Mouse (Mus musculus): ENCODE measurements at regions not wholly inside any gene's neighbourhood (a gene's known extent, or its start where the extent isn't known, plus 50 kb on each side); places are given as distances from the start of the nearest gene placed in this dataset.

DNA sequence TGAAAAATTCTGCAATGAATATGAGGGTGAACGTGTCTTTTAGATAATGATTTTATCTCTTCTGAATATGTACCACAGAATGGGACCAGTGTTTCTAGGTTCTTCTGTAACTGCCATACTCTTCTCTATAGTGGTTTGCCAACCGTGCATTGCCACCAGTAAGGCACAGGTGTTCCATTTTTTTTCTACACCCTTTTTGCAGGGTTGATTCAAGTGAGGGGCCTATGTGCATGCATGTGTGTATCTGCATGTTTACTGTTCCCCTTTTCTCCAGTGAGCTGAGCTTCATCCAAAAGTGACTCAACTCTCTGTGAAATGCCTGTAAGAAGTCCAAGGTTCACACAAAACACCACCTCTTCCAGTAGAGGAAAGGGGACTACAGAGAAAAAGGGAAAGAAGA lies 467.7 kb downstream of the Gsdmc2 start:
- Histone ChIP-seq H3K4me3 (ENCODE audit: control insufficient read depth, low read depth, low read length) (no peak overlapping the region), H3K27me3 (ENCODE audit: control insufficient read depth, insufficient read depth, low read length) (no peaks in the 10 kb centered on the region), H3K4me1 (ENCODE audit: control insufficient read depth, insufficient read depth, low read length) (no peaks in the 10 kb centered on the region), H3K36me3 (ENCODE audit: control insufficient read depth, insufficient read depth, low read length) (no peaks in the 10 kb centered on the region), H3K27ac (ENCODE audit: control insufficient read depth, insufficient read depth, low read depth, low read length) (no peak overlapping the region)
- no peak for TF ChIP-seq POLR2A (IDR thresholded peaks at IDR 0.05; ENCODE audit: control insufficient read depth, low read depth, low read length)
- no peak for TF ChIP-seq CTCF (IDR thresholded peaks at IDR 0.05; ENCODE audit: control insufficient read depth, insufficient read depth, insufficient replicate concordance, low read depth, low read length)

- Histone ChIP-seq H3K4me1 (ENCODE audit: control insufficient read depth, insufficient read depth, low read length) (no peaks in the 10 kb centered on the region), H3K36me3 (ENCODE audit: control insufficient read depth, insufficient read depth, low read length) (no peaks in the 10 kb centered on the region), H3K27ac (ENCODE audit: control insufficient read depth, insufficient read depth, low read depth, low read length) (no peak overlapping the region), H3K4me3 (ENCODE audit: control insufficient read depth, low read depth, low read length) (no peak overlapping the region), H3K27me3 (ENCODE audit: control insufficient read depth, insufficient read depth, low read length) (no peaks in the 10 kb centered on the region)
- no peak for TF ChIP-seq CTCF (IDR thresholded peaks at IDR 0.05; ENCODE audit: control insufficient read depth, insufficient read depth, insufficient replicate concordance, low read depth, low read length)
- no peak for TF ChIP-seq POLR2A (IDR thresholded peaks at IDR 0.05; ENCODE audit: control insufficient read depth, low read depth, low read length)
These were observed 473.5 kb downstream of the Gsdmc2 start for GRCm38 (mm10) chr15:63371328-63372023.

DNA sequence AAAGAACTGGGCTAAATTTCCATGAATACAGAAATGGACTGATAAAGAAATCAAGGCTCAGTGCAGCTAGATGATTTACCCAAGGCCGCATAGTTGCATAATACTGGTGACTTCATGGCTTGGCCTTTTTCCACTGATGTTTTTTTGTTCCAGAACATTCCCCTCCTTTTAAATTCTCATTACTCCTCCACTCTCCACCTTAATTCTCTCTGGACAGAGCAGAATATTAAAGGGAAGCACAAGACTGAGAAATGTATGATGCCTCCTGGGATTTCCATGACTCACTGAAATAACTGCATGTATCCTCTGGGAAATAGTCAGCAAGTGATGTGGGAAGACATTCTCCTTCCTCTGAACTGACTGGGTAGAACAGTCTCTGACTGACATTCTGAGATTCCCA lies 480.5 kb downstream of the Gsdmc2 start:
- Histone ChIP-seq H3K36me3 (ENCODE audit: control insufficient read depth, insufficient read depth, low read length) (no peaks in the 10 kb centered on the region), H3K27ac (ENCODE audit: control insufficient read depth, insufficient read depth, low read depth, low read length) (no peak overlapping the region), H3K4me1 (ENCODE audit: control insufficient read depth, insufficient read depth, low read length) (no peaks in the 10 kb centered on the region), H3K27me3 (ENCODE audit: control insufficient read depth, insufficient read depth, low read length) (no peaks in the 10 kb centered on the region), H3K4me3 (ENCODE audit: control insufficient read depth, low read depth, low read length) (no peak overlapping the region)
- no peak for TF ChIP-seq POLR2A (IDR thresholded peaks at IDR 0.05; ENCODE audit: control insufficient read depth, low read depth, low read length)
- no peak for TF ChIP-seq CTCF (IDR thresholded peaks at IDR 0.05; ENCODE audit: control insufficient read depth, insufficient read depth, insufficient replicate concordance, low read depth, low read length)

GRCm38 (mm10) chr15:63360402-63360801 lies 484.6 kb downstream of the Gsdmc2 start:
- H3K36me3 ChIP-seq (ENCODE audit: control insufficient read depth, insufficient read depth, low read length), result no peaks in the 10 kb centered on the region
- no peaks in the 10 kb centered on the region for H3K4me1 ChIP-seq (ENCODE audit: control insufficient read depth, insufficient read depth, low read length)
- no peaks in the 10 kb centered on the region for H3K27me3 ChIP-seq (ENCODE audit: control insufficient read depth, insufficient read depth, low read length)
- TF ChIP-seq POLR2A (IDR thresholded peaks at IDR 0.05; ENCODE audit: control insufficient read depth, low read depth, low read length), result no peak
- TF ChIP-seq CTCF (IDR thresholded peaks at IDR 0.05; ENCODE audit: control insufficient read depth, insufficient read depth, insufficient replicate concordance, low read depth, low read length), result no peak
- no peak overlapping the region for H3K4me3 ChIP-seq (ENCODE audit: control insufficient read depth, low read depth, low read length)
- H3K27ac ChIP-seq (ENCODE audit: control insufficient read depth, insufficient read depth, low read depth, low read length), result no peak overlapping the region

DNA sequence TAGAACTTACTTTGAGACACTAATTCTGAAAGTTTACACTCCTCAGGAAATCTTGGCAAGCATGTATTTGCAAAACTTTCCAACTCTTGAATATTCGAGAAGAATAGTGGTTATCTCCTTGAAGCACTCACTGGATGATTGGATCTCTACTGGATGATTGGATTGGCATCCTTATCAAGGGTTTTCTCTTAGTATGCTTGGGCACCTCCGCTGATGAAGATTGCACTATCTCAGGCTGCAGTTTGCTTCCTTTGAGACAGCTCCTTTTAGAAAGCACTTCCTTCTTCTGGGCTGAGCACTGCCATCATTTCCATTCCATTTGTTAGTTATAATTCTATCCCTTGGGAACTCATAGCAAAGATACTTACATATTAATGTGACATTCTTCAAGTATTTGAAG lies 503.2 kb downstream of the Gsdmc2 start:
- H3K36me3 ChIP-seq (ENCODE audit: control insufficient read depth, insufficient read depth, low read length), result no peaks in the 10 kb centered on the region

GRCm38 (mm10) chr15:63340322-63341060 lies 504.5 kb downstream of the Gsdmc2 start:
- Histone ChIP-seq H3K27ac (ENCODE audit: control insufficient read depth, insufficient read depth, low read depth, low read length) (no peak overlapping the region), H3K36me3 (ENCODE audit: control insufficient read depth, insufficient read depth, low read length) (no peaks in the 10 kb centered on the region), H3K27me3 (ENCODE audit: control insufficient read depth, insufficient read depth, low read length) (no peaks in the 10 kb centered on the region), H3K4me1 (ENCODE audit: control insufficient read depth, insufficient read depth, low read length) (no peaks in the 10 kb centered on the region), H3K4me3 (ENCODE audit: control insufficient read depth, low read depth, low read length) (no peak overlapping the region)
- TF ChIP-seq POLR2A (IDR thresholded peaks at IDR 0.05; ENCODE audit: control insufficient read depth, low read depth, low read length) (no peak), CTCF (IDR thresholded peaks at IDR 0.05; ENCODE audit: control insufficient read depth, insufficient read depth, insufficient replicate concordance, low read depth, low read length) (no peak)

More for the DNA sequence above, 503.2 kb downstream of the Gsdmc2 start:
- Histone ChIP-seq H3K4me1 (ENCODE audit: control insufficient read depth, insufficient read depth, low read length) (no peaks in the 10 kb centered on the region), H3K27ac (ENCODE audit: control insufficient read depth, insufficient read depth, low read depth, low read length) (no peak overlapping the region), H3K27me3 (ENCODE audit: control insufficient read depth, insufficient read depth, low read length) (no peaks in the 10 kb centered on the region), H3K4me3 (ENCODE audit: control insufficient read depth, low read depth, low read length) (no peak overlapping the region)
- TF ChIP-seq POLR2A (IDR thresholded peaks at IDR 0.05; ENCODE audit: control insufficient read depth, low read depth, low read length) (no peak), CTCF (IDR thresholded peaks at IDR 0.05; ENCODE audit: control insufficient read depth, insufficient read depth, insufficient replicate concordance, low read depth, low read length) (no peak)

GRCm38 (mm10) chr15:63319666-63320065 lies 525.3 kb downstream of the Gsdmc2 start:
- no peaks in the 10 kb centered on the region for H3K4me1 ChIP-seq (ENCODE audit: control insufficient read depth, insufficient read depth, low read length)
- H3K27ac ChIP-seq (ENCODE audit: control insufficient read depth, insufficient read depth, low read depth, low read length), result no peak overlapping the region
- TF ChIP-seq CTCF (IDR thresholded peaks at IDR 0.05; ENCODE audit: control insufficient read depth, insufficient read depth, insufficient replicate concordance, low read depth, low read length), result no peak

More at GRCm38 (mm10) chr15:63319666-63320065, 525.3 kb downstream of the Gsdmc2 start:
- Histone ChIP-seq H3K4me3 (ENCODE audit: control insufficient read depth, low read depth, low read length) (no peak overlapping the region), H3K36me3 (ENCODE audit: control insufficient read depth, insufficient read depth, low read length) (no peaks in the 10 kb centered on the region), H3K27me3 (ENCODE audit: control insufficient read depth, insufficient read depth, low read length) (no peaks in the 10 kb centered on the region)

Measured in testis, adult 2 months (tissue).